Mouse (Mus musculus) frontal cortex, adult (tissue): Measurements from ENCODE around the gene Gm21921.
"Not testable (repeated sequence)": the region's sequence is repeated elsewhere in the genome, so short reads cannot be mapped to it uniquely, and the experiment has no call there.

Source experiments
- ATAC-seq: cut with Nextera tagmentation; 2 replicates; pipeline ENCODE4 v1.9.2; 2017; ENCODE audit warnings: mild to moderate bottlenecking, moderate library complexity, mixed read lengths; ENCODE audit not compliant: low TSS enrichment

Gene Gm21921

DNA sequence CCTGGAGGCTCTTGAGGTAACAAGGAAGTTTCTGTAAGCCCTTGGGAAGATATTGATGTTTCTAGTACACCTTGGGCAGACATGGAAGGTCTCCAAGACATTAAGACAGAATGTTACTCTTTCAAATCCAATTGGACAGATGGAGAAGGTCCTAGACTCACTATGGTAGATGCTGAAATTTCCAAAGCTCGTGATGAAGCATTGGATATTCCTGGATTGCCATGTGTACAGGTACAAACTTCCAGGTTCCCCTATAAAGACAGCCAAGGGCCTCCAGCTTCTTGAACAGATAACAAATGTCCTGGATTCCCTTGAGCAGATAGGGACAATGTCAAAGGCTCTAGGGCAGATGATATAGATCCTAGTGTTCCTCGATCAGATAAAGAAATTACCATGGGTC lies at the start of gene Gm21921:
TSS of gene Gm21921 (minus strand) at position 101 of the 400 bp plus-strand sequence.
- not testable (repeated sequence) for ATAC-seq
